Mouse (Mus musculus) adrenal gland (tissue): ENCODE results near the gene Aldh8a1.

Experiments
- intact Hi-C: fragments of 180-260 bp; cut with DNase I; formaldehyde crosslinking; loops from one replicate; pipeline ENCODE4 v1.15.1; 2025
- long read RNA-seq, 2 experiments: library from polyadenylated mRNA; unstranded; transcript quantifications; one replicate each; pipeline ENCODE4 v2.0.0; 2020; ENCODE audit warnings: borderline replicate concordance in 1 of 2; ENCODE audit not compliant: insufficient replicate concordance in 1 of 2

Aldh8a1 gene
- long read RNA-seq, experiment 1 = 0 reads
- long read RNA-seq, experiment 2 = 0 reads

- intact Hi-C loops = no loop called here
Observed at GRCm38 (mm10) chr10:21376682-21377473, at the start of gene Aldh8a1. Gene Aldh8a1 (plus strand): TSS chr10:21377291.

GRCm38 (mm10) chr10:21327605-21328135, 49.4 kb upstream of the Aldh8a1 start:
- intact Hi-C loops = no loop called here

- intact Hi-C loops = no loop called here
Observed at GRCm38 (mm10) chr10:21334349-21335105, 42.6 kb upstream of the Aldh8a1 start.

DNA sequence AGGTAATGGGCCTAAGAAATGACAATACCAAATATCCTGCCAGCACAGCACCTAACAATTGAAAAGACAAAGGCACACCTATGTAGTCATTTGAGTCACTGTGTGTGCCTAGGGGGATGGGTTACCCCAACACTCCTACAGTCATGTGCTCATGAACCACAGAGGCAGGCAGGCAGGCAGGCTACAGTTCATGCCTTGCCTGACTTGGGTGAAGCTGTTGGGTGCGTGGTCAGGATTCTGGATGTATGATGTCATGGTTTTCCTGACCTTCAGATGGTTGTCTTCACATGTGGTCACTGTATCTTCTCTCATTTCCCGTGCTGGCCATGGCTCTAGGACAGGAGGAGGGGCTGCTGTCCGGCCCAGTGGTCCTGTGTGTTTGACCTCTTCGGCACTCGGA, 41.6 kb upstream of the Aldh8a1 start:
- intact Hi-C loops = no loop called here

- intact Hi-C loops = no loop called here
Observed at GRCm38 (mm10) chr10:21337191-21337590, 39.9 kb upstream of the Aldh8a1 start.

GRCm38 (mm10) chr10:21341706-21342105, 35.4 kb upstream of the Aldh8a1 start:
- intact Hi-C loops = no loop called here

DNA sequence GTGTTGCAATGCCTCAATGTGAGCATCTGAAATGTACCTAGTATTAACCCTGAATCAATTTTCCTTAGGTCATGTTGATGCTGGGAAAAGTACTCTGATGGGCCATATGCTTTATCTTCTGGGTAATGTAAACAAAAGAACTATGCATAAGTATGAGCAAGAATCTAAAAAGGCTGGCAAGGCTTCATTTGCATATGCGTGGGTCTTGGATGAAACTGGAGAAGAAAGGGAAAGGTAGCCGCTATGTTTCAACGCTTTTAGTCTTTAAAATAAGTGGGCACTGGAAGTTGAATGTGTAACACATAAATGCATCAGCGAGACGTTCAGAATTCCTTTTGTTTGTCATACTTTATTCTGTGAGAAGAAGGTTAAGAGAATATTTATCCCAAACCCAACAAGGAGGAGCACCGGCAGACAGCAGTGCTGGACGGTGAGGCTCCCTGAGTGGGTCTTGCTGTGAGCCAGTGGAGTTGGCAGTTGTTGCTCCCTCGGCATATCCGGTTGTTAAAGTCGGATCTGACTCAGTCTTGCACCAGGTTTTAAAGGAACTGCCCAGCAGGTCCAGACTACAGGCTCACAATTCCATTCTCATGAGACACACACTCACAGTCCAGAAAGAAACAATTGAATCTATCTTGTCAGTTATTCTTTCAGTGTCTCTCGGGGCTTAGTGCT, 34.6 kb upstream of the Aldh8a1 start:
- intact Hi-C loops = no loop called here

DNA sequence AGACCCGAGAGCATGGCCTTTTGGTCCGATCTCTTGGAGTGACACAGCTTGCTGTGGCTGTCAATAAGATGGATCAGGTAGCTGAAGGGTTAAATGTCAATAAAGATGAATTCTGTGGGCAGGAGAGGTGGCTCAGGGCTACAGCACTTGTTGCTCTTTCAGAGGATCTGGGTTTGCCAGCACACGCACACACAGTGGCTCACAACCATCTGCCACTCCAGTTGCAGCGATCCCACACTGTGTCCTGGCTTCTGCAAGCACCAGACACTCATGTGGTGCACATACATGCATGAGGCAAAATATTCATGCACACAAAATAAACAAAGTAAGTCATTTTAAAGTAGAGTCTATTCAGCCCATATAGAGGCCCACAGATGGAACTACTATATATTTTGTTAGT, 29.8 kb upstream of the Aldh8a1 start:
- intact Hi-C loops = no loop called here

DNA sequence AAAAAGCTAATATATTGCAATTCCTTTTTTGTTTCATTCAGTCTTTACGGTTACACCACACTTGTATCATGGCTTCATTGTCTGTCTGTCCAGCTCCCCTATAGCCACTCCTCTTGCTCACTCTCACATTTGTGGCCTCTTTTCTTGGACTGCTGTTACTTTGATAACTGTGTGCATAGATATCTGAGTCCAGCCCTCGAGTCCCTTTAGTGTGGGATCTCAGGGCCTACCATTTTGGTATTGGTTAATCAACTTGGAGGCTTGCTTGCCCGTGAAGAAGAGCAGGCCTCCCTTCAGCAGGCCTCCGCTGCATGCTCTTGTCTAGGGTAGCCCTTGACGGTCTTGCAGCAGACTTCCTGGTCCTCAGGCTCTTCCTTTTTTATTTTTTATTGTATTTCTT, 27.6 kb upstream of the Aldh8a1 start:
- intact Hi-C loops = no loop called here

DNA sequence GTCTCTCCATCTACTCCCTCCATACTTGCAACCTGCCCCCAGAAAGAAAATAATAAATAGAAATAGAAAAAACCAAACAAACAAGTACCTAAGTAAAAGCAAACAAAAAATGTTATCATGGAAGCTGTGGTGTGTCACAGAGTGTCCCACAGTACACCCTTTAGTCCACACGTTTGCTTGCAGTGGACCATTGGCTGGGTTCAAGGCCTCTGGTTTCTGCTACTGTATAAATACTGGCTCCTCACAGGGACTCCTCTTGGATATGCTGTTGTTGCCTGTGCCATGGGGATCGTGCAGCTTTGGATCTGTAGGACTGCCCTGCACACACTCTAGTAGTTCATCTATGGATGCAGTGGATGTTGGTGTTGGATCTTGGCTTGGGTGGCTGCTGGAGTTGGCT, 27.1 kb upstream of the Aldh8a1 start:
- intact Hi-C loops = no loop called here

DNA sequence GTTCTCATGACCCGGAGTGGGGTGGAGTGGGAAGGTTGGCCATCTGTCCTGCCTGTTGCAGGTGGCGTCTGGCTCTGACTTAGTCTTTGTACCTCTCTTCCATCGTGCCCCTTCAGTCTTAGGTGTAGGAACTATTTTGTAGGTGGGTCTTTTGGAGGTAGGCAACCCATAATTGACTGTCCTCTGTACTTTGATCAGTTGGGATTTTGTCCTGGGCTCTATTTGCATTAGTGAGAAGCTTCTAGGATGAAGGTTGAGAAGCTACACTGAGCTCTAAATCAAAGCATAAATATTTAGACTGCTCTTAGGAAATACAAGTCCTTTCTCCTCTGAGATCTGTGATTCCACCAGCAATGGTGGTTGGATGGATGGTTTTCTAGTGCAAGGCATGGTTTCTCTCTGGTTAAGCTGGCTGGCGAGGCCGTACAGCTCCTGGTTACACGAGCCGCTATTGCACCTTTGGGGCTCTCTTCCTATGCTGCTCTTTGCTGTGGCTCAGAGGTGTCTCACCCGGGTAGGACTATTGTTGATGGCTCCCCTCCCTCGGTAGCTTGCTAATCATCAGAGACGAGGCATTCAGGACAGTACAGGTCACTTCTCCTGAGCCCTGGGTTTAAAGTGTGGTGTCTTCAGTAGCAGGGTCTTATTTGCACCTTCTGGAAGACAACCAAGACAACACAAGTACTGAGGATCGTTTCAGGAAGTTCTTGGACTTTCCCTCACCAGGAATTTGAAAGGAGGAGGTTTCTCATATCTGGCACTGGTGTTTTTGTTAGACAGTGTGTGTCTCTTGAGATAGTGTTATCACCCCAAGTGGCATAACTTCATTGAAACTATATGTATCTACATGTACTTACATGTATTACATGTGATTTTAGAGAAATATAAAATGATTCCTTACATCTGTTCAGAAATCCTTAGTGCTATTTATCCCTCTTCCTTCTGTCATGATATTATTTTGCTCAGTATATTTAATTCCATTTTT, 26.3 kb upstream of the Aldh8a1 start:
- intact Hi-C loops = no loop called here

DNA sequence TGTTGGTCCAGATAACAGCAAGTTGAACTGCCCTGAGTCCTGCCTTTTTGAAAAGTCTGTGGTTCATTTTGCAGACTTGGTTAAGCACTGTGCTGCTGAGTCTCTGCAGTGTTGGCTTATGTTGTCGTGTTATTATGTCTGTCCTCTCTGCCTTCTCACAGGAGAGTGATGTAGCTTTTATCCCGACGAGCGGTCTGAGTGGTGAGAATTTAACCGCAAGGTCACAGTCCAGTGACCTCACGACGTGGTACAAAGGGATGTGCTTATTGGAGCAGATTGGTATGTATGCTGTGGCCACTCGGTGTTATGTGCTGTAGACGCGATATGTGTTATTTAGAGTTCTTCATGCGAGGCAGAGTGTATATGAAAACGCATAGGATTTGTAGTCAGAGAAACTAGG, 25.3 kb upstream of the Aldh8a1 start:
- intact Hi-C loops = no loop called here

DNA sequence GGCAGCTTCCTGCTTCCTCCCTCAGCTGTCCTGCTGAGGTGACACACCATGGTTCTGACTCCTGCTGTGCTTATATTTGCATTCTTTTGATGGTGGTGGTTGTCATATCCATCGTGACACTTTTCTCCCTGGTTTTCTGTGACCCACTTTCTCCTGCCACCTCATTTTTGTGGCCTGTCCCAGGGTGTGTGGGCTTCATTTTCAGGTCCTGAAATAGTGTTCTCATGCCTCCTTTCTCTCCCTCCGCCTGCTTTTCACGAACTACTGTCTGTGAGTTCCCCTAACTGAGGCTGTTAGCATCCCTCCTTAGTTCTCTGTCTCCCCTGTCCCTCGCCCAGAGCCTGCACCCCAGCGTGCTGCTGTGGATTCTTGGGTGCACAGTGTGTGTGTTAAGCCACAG, 23.2 kb upstream of the Aldh8a1 start:
- intact Hi-C loops = no loop called here

- intact Hi-C loops = no loop called here
Observed at GRCm38 (mm10) chr10:21354506-21354905, 22.6 kb upstream of the Aldh8a1 start.

DNA sequence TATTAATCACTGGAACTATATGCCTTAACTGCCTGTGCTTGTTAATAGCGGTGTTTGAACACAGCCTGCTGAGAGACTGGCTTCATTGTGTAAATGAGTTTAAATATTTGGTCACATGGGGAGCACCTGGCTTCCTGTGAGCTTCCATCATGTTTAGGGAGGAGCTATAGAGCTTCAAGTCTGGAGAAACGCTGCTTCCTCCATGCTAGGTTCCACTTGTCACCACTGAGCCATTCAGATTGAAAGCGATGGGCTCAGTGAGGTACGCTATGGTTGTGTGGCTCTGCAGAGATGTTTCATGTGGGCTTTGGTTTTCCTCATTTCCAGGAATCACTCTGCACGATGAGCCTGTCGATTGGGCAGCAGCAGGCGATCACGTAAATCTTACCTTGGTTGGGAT, 19.1 kb upstream of the Aldh8a1 start:
- intact Hi-C loops = no loop called here

DNA sequence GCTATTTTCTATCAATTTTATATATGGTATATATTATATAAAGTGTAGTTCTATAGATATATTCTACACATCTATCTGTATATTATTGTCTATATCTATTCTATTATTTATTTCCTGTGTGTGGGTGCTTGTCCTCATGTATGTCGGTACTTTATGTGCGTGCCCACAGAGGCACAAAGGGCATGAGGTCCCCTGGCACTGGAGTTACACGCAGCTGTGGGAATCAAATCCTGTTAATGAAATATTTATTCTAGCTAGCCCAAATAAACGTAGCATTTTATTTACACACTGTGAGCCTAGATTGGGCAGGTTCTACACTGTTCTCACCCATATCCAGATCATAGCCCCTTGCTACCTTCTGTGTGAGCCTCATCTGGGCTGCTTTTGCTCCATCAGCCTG, 18.0 kb upstream of the Aldh8a1 start:
- intact Hi-C loops = no loop called here

- intact Hi-C loops = no loop called here
Observed at GRCm38 (mm10) chr10:21361871-21362270, 15.2 kb upstream of the Aldh8a1 start.

GRCm38 (mm10) chr10:21363297-21363696, 13.8 kb upstream of the Aldh8a1 start:
- intact Hi-C loops = no loop called here

- intact Hi-C loops = no loop called here
Observed at GRCm38 (mm10) chr10:21364946-21365345, 12.1 kb upstream of the Aldh8a1 start.

GRCm38 (mm10) chr10:21365897-21366296, 11.2 kb upstream of the Aldh8a1 start:
- intact Hi-C loops = no loop called here

GRCm38 (mm10) chr10:21366471-21366870, 10.6 kb upstream of the Aldh8a1 start:
- intact Hi-C loops = no loop called here
